Mouse (Mus musculus) liver, postnatal 0 days (tissue): ENCODE measurements around the gene Spock1. TPM values are rescaled to one million over a fixed set of nuclear protein-coding genes. Genes with fewer than 3 reads are reported as not detected.

Experiments
- ATAC-seq: fragments of 200-750 bp; cut with Nextera tagmentation; 2 replicates; pipeline ENCODE4 v1.8.0; 2017; ENCODE audit warnings: mild to moderate bottlenecking, moderate library complexity
- DNase-seq: peaks from one replicate; pipeline ENCODE4 v3.0.0-alpha.2; 2016
- H3K27ac ChIP-seq: fragments of 300-500 bp; sonication (generic); 2 replicates; pipeline ENCODE4 v1.5.1; 2014; ENCODE audit warnings: antibody characterized with exemption, moderate library complexity, mild to moderate bottlenecking, low read depth
- H3K27me3 ChIP-seq: fragments of 300-500 bp; sonication (generic); 2 replicates; pipeline ENCODE4 v1.6.1; 2014; ENCODE audit warnings: low read length, control low read depth, mixed read lengths; ENCODE audit not compliant: insufficient read depth
- H3K36me3 ChIP-seq: fragments of 300-500 bp; sonication (generic); replicated peaks from 2 replicates; pipeline ENCODE4 v1.6.1; 2014; ENCODE audit warnings: mild to moderate bottlenecking, control low read depth, low read length, moderate library complexity, mixed read lengths; ENCODE audit not compliant: insufficient read depth
- H3K4me1 ChIP-seq: fragments of 300-500 bp; sonication (generic); 2 replicates; pipeline ENCODE4 v1.6.1; 2014; ENCODE audit warnings: antibody characterized with exemption, mild to moderate bottlenecking, control low read depth; ENCODE audit not compliant: insufficient read depth
- H3K4me2 ChIP-seq: fragments of 300-500 bp; sonication (generic); 2 replicates; pipeline ENCODE4 v1.6.1; 2014; ENCODE audit warnings: low read depth, mild to moderate bottlenecking, low read length, moderate library complexity, mixed read lengths
- H3K4me3 ChIP-seq: fragments of 300-500 bp; sonication (generic); 2 replicates; pipeline ENCODE4 v1.5.1; 2014; ENCODE audit warnings: low read depth, low read length
- H3K9ac ChIP-seq: fragments of 300-500 bp; sonication (generic); replicated peaks from 2 replicates; pipeline ENCODE4 v1.6.1; 2014; ENCODE audit warnings: mild to moderate bottlenecking, moderate library complexity
- H3K9me3 ChIP-seq: fragments of 300-500 bp; sonication (generic); 2 replicates; pipeline ENCODE4 v1.6.1; 2016; ENCODE audit warnings: mild to moderate bottlenecking, control low read depth, low read length, mixed read lengths
- CTCF ChIP-seq: sonication (generic); IDR thresholded peaks from 2 replicates; pipeline ENCODE4 v1.5.1; 2016; ENCODE audit warnings: antibody characterized with exemption, low read depth
- EP300 ChIP-seq: IDR thresholded peaks from 2 replicates; pipeline ENCODE4 v1.6.1; 2016; ENCODE audit warnings: antibody characterized with exemption, low read depth, mild to moderate bottlenecking
- WGBS: fragments of 180-500 bp; shearing (Covaris S2); extraction: QIAGEN DNeasy Blood & Tissue Kit; methylation state at CpG from one replicate; pipeline ENCODE4 v1.1.7; 2014; ENCODE audit not compliant: insufficient replicate concordance; 5-methylcytosine and 5-hydroxymethylcytosine counted together
- polyA plus RNA-seq: library from polyadenylated mRNA; unstranded; fragments of >200 nt; fragmentation: Nextera tagmentation; extraction: Ambion mirVana; gene quantifications from 2 replicates; pipeline ENCODE4 v1.2.1, GENCODE M21; 2015

Spock1 gene
- polyA plus RNA-seq, 1 experiment from 2014 or later = not detected

DNA sequence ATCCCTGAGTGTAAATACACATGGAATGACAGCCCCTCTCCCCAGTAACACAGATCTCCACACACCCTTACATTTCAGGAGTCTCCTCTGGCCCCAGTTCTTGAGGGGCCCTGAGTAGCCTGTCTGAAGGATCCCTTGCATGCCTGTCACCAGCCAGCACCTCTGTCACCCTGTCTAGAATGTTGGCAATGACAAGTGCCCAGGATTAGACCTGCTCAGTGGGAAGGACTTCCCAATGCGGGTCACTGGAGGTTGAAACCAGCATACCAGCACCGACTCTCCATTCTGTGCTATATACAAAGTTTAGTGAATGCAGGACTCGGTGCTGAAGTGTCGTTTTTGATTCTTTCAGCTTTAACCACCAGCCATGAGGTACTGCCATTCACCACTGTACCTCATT lies 266.5 kb downstream of the Spock1 start:
- Histone ChIP-seq H3K36me3 (no peaks in the 10 kb centered on the region), H3K9me3 (no peaks in the 10 kb centered on the region), H3K4me1 (no peaks in the 10 kb centered on the region), H3K4me3 (no peak overlapping the region), H3K27me3 (no peaks in the 10 kb centered on the region), H3K9ac (no peak overlapping the region), H3K4me2 (no peak overlapping the region), H3K27ac (no peak overlapping the region)
- TF ChIP-seq EP300 (no peak), CTCF (no peak)
- DNase-seq (no peak), ATAC-seq (no peak)
- WGBS = 58% methylated on average over 4 of the region's 4 CpGs

GRCm38 (mm10) chr13:57640968-57641367 lies 267.2 kb downstream of the Spock1 start:
- H3K27ac ChIP-seq = no peak overlapping the region
- DNase-seq = no peak
- H3K9me3 ChIP-seq = no peaks in the 10 kb centered on the region
- H3K27me3 ChIP-seq = no peaks in the 10 kb centered on the region
- ATAC-seq = no peak
- H3K36me3 ChIP-seq = no peaks in the 10 kb centered on the region
- no peak overlapping the region for H3K4me3 ChIP-seq
- TF ChIP-seq CTCF = no peak
- 60% methylated on average over 2 of the region's 2 CpGs for WGBS
- no peaks in the 10 kb centered on the region for H3K4me1 ChIP-seq
- H3K9ac ChIP-seq = no peak overlapping the region
- H3K4me2 ChIP-seq = no peak overlapping the region

DNA sequence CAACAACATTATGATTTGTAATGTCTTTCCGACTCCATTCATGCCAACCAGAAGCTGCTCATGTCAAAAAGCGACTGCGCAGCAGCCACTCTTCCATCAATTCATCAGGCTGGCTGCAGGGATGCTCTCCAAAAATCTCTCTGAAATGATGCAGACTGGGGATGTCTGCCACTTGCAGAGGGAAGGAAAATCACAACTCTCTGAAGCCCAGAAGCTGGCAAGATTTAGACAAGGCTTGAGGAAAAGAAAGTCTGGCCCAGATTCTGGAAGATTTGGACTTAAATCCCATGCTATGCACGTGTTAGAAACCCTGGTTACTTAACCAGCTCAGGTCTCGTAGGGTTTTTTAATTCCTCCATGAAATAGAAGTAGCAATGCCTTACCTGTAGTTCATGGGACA lies 269.3 kb downstream of the Spock1 start:
- H3K9ac ChIP-seq = no peak overlapping the region
- H3K4me1 ChIP-seq = no peaks in the 10 kb centered on the region
- no peak overlapping the region for H3K4me2 ChIP-seq
- DNase-seq = no peak
- no peaks in the 10 kb centered on the region for H3K9me3 ChIP-seq
- ATAC-seq = no peak
- H3K4me3 ChIP-seq = no peak overlapping the region
- H3K27ac ChIP-seq = no peak overlapping the region
- no peaks in the 10 kb centered on the region for H3K36me3 ChIP-seq
- H3K27me3 ChIP-seq = no peaks in the 10 kb centered on the region
- WGBS = 68% methylated on average over 5 of the region's 5 CpGs
- no peak for TF ChIP-seq EP300
- no peak for TF ChIP-seq CTCF

GRCm38 (mm10) chr13:57637606-57638132 lies 270.5 kb downstream of the Spock1 start:
- Histone ChIP-seq H3K27me3 (no peaks in the 10 kb centered on the region), H3K4me3 (no peak overlapping the region), H3K4me1 (no peaks in the 10 kb centered on the region), H3K4me2 (no peak overlapping the region), H3K36me3 (no peaks in the 10 kb centered on the region), H3K27ac (no peak overlapping the region), H3K9ac (no peak overlapping the region), H3K9me3 (no peaks in the 10 kb centered on the region)
- no peak for TF ChIP-seq EP300
- TF ChIP-seq CTCF = no peak
- no peak for ATAC-seq
- WGBS = 81% methylated on average over 15 of the region's 15 CpGs
- DNase-seq = no peak

GRCm38 (mm10) chr13:57637080-57637572 lies 271.0 kb downstream of the Spock1 start:
- Histone ChIP-seq H3K27ac (no peak overlapping the region), H3K27me3 (no peaks in the 10 kb centered on the region), H3K4me3 (no peak overlapping the region), H3K4me2 (no peak overlapping the region), H3K9me3 (no peaks in the 10 kb centered on the region), H3K4me1 (no peaks in the 10 kb centered on the region), H3K9ac (no peak overlapping the region), H3K36me3 (no peaks in the 10 kb centered on the region)
- DNase-seq (no peak), ATAC-seq (no peak)
- TF ChIP-seq EP300 (no peak), CTCF (no peak)
- 83% methylated on average over 10 of the region's 10 CpGs for WGBS

- H3K9me3 ChIP-seq = no peaks in the 10 kb centered on the region
- no peak overlapping the region for H3K4me3 ChIP-seq
- no peaks in the 10 kb centered on the region for H3K36me3 ChIP-seq
- no peak overlapping the region for H3K9ac ChIP-seq
- no peak for ATAC-seq
- TF ChIP-seq EP300 = no peak
- TF ChIP-seq CTCF = no peak
- 68% methylated on average over 10 of the region's 10 CpGs for WGBS
- no peak overlapping the region for H3K27ac ChIP-seq
- no peak overlapping the region for H3K4me2 ChIP-seq
- no peak for DNase-seq
- H3K27me3 ChIP-seq = no peaks in the 10 kb centered on the region
- H3K4me1 ChIP-seq = no peaks in the 10 kb centered on the region
These were observed 271.7 kb downstream of the Spock1 start for GRCm38 (mm10) chr13:57636196-57637015.
